Mouse (Mus musculus) kidney, embryonic 15.5 days (tissue): ENCODE results near the gene Mapk6. TPM values are rescaled to one million over a fixed set of nuclear protein-coding genes. Genes with fewer than 3 reads are reported as not detected.
A peak's percentile ranks its signal among the peaks of the same experiment; 100 is the strongest.
"Not testable (repeated sequence)": the region's sequence is repeated elsewhere in the genome, so short reads cannot be mapped to it uniquely, and the experiment has no call there.

ENCODE experiments used
- ATAC-seq: fragments of 200-750 bp; cut with Nextera tagmentation; replicated peaks from 2 replicates; pipeline ENCODE4 v1.8.0; 2017; ENCODE audit warnings: moderate TSS enrichment; ENCODE audit not compliant: low FRiP score
- H3K27ac ChIP-seq: fragments of 300-500 bp; sonication (generic); 2 replicates; pipeline ENCODE4 v1.5.1; 2015; ENCODE audit warnings: mild to moderate bottlenecking, inconsistent platforms
- H3K27me3 ChIP-seq: fragments of 300-500 bp; sonication (generic); 2 replicates; pipeline ENCODE4 v1.6.1; 2015; ENCODE audit warnings: inconsistent platforms
- H3K36me3 ChIP-seq: fragments of 300-500 bp; sonication (generic); 2 replicates; pipeline ENCODE4 v1.6.1; 2015; ENCODE audit warnings: inconsistent platforms
- H3K4me1 ChIP-seq: fragments of 300-500 bp; sonication (generic); 2 replicates; pipeline ENCODE4 v1.6.1; 2015; ENCODE audit warnings: inconsistent platforms
- H3K4me2 ChIP-seq: fragments of 300-500 bp; sonication (generic); 2 replicates; pipeline ENCODE4 v1.6.1; 2015; ENCODE audit warnings: moderate library complexity, mild to moderate bottlenecking, inconsistent platforms
- H3K4me3 ChIP-seq: fragments of 300-500 bp; sonication (generic); replicated peaks from 2 replicates; pipeline ENCODE4 v1.5.1; 2015; ENCODE audit warnings: mild to moderate bottlenecking, inconsistent platforms
- H3K9ac ChIP-seq: fragments of 300-500 bp; sonication (generic); 2 replicates; pipeline ENCODE4 v1.6.1; 2015; ENCODE audit warnings: mild to moderate bottlenecking, inconsistent platforms
- H3K9me3 ChIP-seq: fragments of 300-500 bp; sonication (generic); replicated peaks from 2 replicates; pipeline ENCODE4 v1.6.1; 2016; ENCODE audit warnings: inconsistent platforms
- WGBS: fragments of 180-500 bp; shearing (Covaris S2); methylation state at CpG from one replicate; pipeline ENCODE4 v1.1.7; 2015; ENCODE audit warnings: mixed read lengths; 5-methylcytosine and 5-hydroxymethylcytosine counted together
- polyA plus RNA-seq: library from polyadenylated mRNA; unstranded; fragments of >200 nt; fragmentation: Nextera tagmentation; extraction: Ambion mirVana; gene quantifications from 2 replicates; pipeline ENCODE4 v1.2.1, GENCODE M21; 2015

Mapk6 gene
- polyA plus RNA-seq, 1 experiment from 2014 or later, result 59.6 TPM

- H3K4me1 ChIP-seq, result 0 out of 2 replicates have a peak, but pooled peaks cover 2% of the 10 kb centered on the region
- no peaks in the 10 kb centered on the region for H3K36me3 ChIP-seq
- H3K27me3 ChIP-seq, result no peaks in the 10 kb centered on the region
- no peak overlapping the region for H3K4me3 ChIP-seq
- H3K9ac ChIP-seq, result no peak overlapping the region
- no peak overlapping the region for H3K4me2 ChIP-seq
- H3K27ac ChIP-seq, result no peak overlapping the region
- 59% methylated on average over 5 of the region's 5 CpGs for WGBS
- ATAC-seq, result no peak
- no peaks in the 10 kb centered on the region for H3K9me3 ChIP-seq
Observed at GRCm38 (mm10) chr9:75366191-75366590, 43.6 kb downstream of the Mapk6 start.

GRCm38 (mm10) chr9:75365195-75365594 is 44.6 kb downstream of the Mapk6 start:
- no peak overlapping the region for H3K27ac ChIP-seq
- H3K4me1 ChIP-seq, result 0 out of 2 replicates have a peak, but pooled peaks cover 2% of the 10 kb centered on the region
- 84% methylated on average over 4 of the region's 4 CpGs for WGBS
- no peak overlapping the region for H3K4me2 ChIP-seq
- no peak for ATAC-seq
- no peaks in the 10 kb centered on the region for H3K27me3 ChIP-seq
- H3K4me3 ChIP-seq, result no peak overlapping the region
- no peaks in the 10 kb centered on the region for H3K9me3 ChIP-seq
- H3K36me3 ChIP-seq, result no peaks in the 10 kb centered on the region
- H3K9ac ChIP-seq, result no peak overlapping the region

DNA sequence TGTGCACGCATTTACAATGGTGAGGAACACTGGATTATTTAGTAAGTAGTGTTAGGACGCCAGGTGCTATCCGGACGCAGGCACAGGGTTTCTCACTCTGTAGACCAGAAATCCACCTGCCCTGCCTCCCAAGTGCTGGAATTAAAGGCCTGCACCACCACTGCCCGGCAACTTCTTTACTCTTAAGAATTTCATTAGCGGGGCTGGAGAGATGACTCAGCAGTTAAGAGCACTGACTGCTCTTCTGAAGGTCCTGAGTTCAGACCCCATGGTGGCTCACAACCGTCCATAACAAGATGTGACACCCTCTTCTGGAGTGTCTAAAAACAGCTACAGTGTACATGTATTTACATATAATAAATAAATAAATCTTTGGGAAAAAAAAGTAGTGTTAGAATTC is 46.1 kb downstream of the Mapk6 start:
- H3K9ac ChIP-seq, H3K27ac ChIP-seq, H3K4me2 ChIP-seq, H3K36me3 ChIP-seq, ATAC-seq, H3K4me1 ChIP-seq, H3K27me3 ChIP-seq, H3K4me3 ChIP-seq, H3K9me3 ChIP-seq: not testable (repeated sequence)
- WGBS, result 70% methylated on average over 7 of the region's 7 CpGs

DNA sequence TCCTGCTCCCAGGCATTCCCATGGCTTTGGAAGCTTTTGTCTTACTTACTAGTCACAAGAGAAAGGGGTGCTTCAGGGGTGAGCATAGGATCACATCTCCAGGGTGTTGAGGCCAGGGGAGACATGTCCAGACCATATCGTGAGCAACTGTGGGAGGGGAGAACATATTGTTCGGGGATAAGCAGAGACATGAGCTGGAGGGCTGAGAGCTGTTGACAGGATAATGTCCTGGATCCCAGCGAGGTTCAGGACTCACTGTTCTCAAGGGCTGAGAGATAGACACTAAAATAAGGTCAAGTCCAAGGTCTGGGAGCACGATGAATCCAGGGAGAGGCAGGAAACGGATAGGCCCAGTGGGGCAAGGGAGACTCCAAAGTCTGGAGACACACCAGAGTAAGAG is 46.8 kb downstream of the Mapk6 start:
- Histone ChIP-seq H3K9ac (no peak overlapping the region), H3K36me3 (no peaks in the 10 kb centered on the region), H3K4me3 (no peak overlapping the region), H3K27me3 (no peaks in the 10 kb centered on the region), H3K4me2 (no peak overlapping the region), H3K27ac (no peak overlapping the region), H3K4me1 (0 out of 2 replicates have a peak, but pooled peaks cover 2% of the 10 kb centered on the region), H3K9me3 (no peaks in the 10 kb centered on the region)
- 66% methylated on average over 5 of the region's 5 CpGs for WGBS
- ATAC-seq, result no peak

DNA sequence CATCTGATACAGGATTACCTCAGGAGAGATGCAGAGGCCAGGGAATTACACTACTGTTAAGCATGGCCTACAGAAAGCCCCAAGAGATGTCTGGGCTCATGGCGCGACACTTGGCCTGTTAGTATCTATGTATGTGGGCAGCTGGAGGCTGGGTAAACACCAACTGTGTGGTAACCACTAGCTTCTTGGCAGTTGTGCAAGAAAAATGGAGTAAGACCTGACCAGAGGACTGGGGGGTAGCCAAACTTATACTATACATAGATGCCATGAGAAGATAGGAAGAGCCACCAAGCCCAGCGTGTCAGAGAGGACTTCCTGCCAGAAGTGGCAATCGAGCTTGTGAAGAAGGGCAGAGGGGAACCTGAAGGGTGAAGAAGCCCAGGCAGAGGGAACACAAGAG is 47.6 kb downstream of the Mapk6 start:
- H3K4me1 ChIP-seq, result 0 out of 2 replicates have a peak, but pooled peaks cover 2% of the 10 kb centered on the region
- ATAC-seq, result no peak

GRCm38 (mm10) chr9:75361699-75362098 is 48.1 kb downstream of the Mapk6 start:
- 37% methylated on average over 5 of the region's 5 CpGs for WGBS
- Histone ChIP-seq H3K4me1 (0 out of 2 replicates have a peak, but pooled peaks cover 2% of the 10 kb centered on the region), H3K4me3 (no peak overlapping the region), H3K27me3 (no peaks in the 10 kb centered on the region), H3K9me3 (no peaks in the 10 kb centered on the region), H3K9ac (no peak overlapping the region), H3K27ac (no peak overlapping the region), H3K4me2 (no peak overlapping the region), H3K36me3 (no peaks in the 10 kb centered on the region)
- 0 out of 2 replicates have a peak, but pooled peaks have one; percentile 40 for ATAC-seq

More for the DNA sequence above, 47.6 kb downstream of the Mapk6 start:
- no peaks in the 10 kb centered on the region for H3K36me3 ChIP-seq
- H3K4me3 ChIP-seq, result no peak overlapping the region
- no peaks in the 10 kb centered on the region for H3K27me3 ChIP-seq
- WGBS, result 85% methylated on average over 4 of the region's 4 CpGs
- no peak overlapping the region for H3K4me2 ChIP-seq
- no peaks in the 10 kb centered on the region for H3K9me3 ChIP-seq
- no peak overlapping the region for H3K27ac ChIP-seq
- no peak overlapping the region for H3K9ac ChIP-seq

GRCm38 (mm10) chr9:75357087-75357654 is 52.6 kb downstream of the Mapk6 start:
- no peak overlapping the region for H3K4me2 ChIP-seq
- WGBS, result 78% methylated on average over 9 of the region's 9 CpGs
- H3K27me3 ChIP-seq, result no peaks in the 10 kb centered on the region
- H3K9ac ChIP-seq, result no peak overlapping the region
- no peaks in the 10 kb centered on the region for H3K9me3 ChIP-seq
- H3K4me1 ChIP-seq, result no peaks in the 10 kb centered on the region
- no peak for ATAC-seq
- H3K36me3 ChIP-seq, result no peaks in the 10 kb centered on the region
- no peak overlapping the region for H3K27ac ChIP-seq
- no peak overlapping the region for H3K4me3 ChIP-seq

DNA sequence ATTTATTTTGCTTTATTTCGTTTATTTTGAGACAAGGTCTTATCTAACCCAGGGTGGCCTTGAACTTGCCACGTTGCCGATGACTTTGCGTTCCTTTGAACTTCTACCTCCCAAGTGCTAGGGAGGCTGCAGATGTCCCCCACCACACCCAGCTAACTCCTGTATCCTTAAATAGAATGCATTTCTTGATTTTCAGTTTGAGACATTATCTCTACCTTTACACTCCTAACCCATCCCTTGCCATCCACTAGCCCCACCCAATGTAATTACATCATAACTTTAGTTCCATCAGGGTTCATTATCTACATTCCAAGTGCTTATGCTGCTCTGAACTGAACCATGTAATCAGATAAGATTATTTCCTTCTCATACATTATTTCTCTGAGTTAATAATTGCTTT is 54.0 kb downstream of the Mapk6 start:
- 84% methylated on average over 4 of the region's 4 CpGs for WGBS
- H3K9ac ChIP-seq, result no peak overlapping the region
- no peaks in the 10 kb centered on the region for H3K27me3 ChIP-seq
- no peaks in the 10 kb centered on the region for H3K36me3 ChIP-seq
- ATAC-seq, result no peak
- H3K9me3 ChIP-seq, result no peaks in the 10 kb centered on the region
- no peaks in the 10 kb centered on the region for H3K4me1 ChIP-seq
- H3K27ac ChIP-seq, result no peak overlapping the region
- H3K4me2 ChIP-seq, result no peak overlapping the region
- no peak overlapping the region for H3K4me3 ChIP-seq

GRCm38 (mm10) chr9:75353094-75353493 is 56.7 kb downstream of the Mapk6 start:
- Histone ChIP-seq H3K4me2 (no peak overlapping the region), H3K27me3 (no peaks in the 10 kb centered on the region), H3K9ac (no peak overlapping the region), H3K4me1 (no peaks in the 10 kb centered on the region), H3K27ac (no peak overlapping the region), H3K9me3 (no peaks in the 10 kb centered on the region), H3K4me3 (no peak overlapping the region), H3K36me3 (no peaks in the 10 kb centered on the region)
- ATAC-seq, result no peak
- WGBS, result 83% methylated on average over 8 of the region's 8 CpGs

GRCm38 (mm10) chr9:75348641-75349040 is 61.2 kb downstream of the Mapk6 start:
- no peak for ATAC-seq
- 83% methylated on average over 3 of the region's 3 CpGs for WGBS

GRCm38 (mm10) chr9:75348066-75348465 is 61.7 kb downstream of the Mapk6 start:
- WGBS, result 89% methylated on average over 17 of the region's 17 CpGs
- Histone ChIP-seq H3K36me3 (peaks cover 15% of the 10 kb centered on the region), H3K27ac (no peak overlapping the region), H3K27me3 (no peaks in the 10 kb centered on the region), H3K4me2 (no peak overlapping the region), H3K9ac (no peak overlapping the region), H3K9me3 (no peaks in the 10 kb centered on the region), H3K4me1 (no peaks in the 10 kb centered on the region), H3K4me3 (no peak overlapping the region)
- ATAC-seq, result no peak

More at GRCm38 (mm10) chr9:75348641-75349040, 61.2 kb downstream of the Mapk6 start:
- no peaks in the 10 kb centered on the region for H3K27me3 ChIP-seq
- H3K4me1 ChIP-seq, result no peaks in the 10 kb centered on the region
- no peak overlapping the region for H3K9ac ChIP-seq
- no peak overlapping the region for H3K27ac ChIP-seq
- no peak overlapping the region for H3K4me2 ChIP-seq
- H3K36me3 ChIP-seq, result 0 out of 2 replicates have a peak, but pooled peaks cover 9% of the 10 kb centered on the region
- no peak overlapping the region for H3K4me3 ChIP-seq
- no peaks in the 10 kb centered on the region for H3K9me3 ChIP-seq

DNA sequence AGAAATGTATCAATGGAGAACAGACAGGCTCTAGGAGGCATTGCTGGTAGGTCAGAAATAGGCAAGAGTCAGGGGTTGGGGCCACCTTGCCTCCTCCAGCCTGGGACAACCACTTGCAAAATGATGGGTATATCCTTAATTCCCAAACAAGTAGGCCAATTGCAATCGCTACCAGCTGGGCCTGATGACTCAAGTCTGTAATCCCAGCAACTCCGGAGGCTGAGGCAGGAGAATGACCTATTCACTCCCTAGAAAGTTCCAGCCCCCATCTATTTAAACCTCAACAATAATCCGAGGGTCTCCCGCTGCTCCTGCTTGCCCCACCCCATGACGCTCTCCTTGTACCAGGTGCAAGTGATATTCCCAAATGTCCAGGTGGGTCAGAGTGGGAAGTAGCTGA is 62.3 kb downstream of the Mapk6 start, which contains the start of gene Bcl2l10:
Gene Bcl2l10 (plus strand): TSS at position 301 of the 400 bp plus-strand sequence.
- Histone ChIP-seq H3K4me3 (no peak within 1 kb of the TSS), H3K27ac (no peak within 1 kb of the TSS), H3K27me3 (no peaks in the 10 kb centered on the region), H3K4me2 (no peak within 1 kb of the TSS), H3K9me3 (no peaks in the 10 kb centered on the region), H3K9ac (no peak within 1 kb of the TSS), H3K4me1 (no peaks in the 10 kb centered on the region), H3K36me3 (peaks cover 15% of the 10 kb centered on the region)
- WGBS, result 91% methylated on average over 5 of the region's 5 CpGs
- no peak for ATAC-seq

- ATAC-seq, result no peak
- no peak overlapping the region for H3K4me2 ChIP-seq
- H3K36me3 ChIP-seq, result peaks cover 48% of the 10 kb centered on the region
- no peak overlapping the region for H3K27ac ChIP-seq
- no peaks in the 10 kb centered on the region for H3K9me3 ChIP-seq
- no peak overlapping the region for H3K4me3 ChIP-seq
- no peaks in the 10 kb centered on the region for H3K4me1 ChIP-seq
- WGBS, result 88% methylated on average over 4 of the region's 4 CpGs
- no peaks in the 10 kb centered on the region for H3K27me3 ChIP-seq
- H3K9ac ChIP-seq, result no peak overlapping the region
Observed at GRCm38 (mm10) chr9:75342433-75342832, 67.4 kb downstream of the Mapk6 start.
